Mouse (Mus musculus): Measurements from ENCODE around the gene Hrc.

DNA sequence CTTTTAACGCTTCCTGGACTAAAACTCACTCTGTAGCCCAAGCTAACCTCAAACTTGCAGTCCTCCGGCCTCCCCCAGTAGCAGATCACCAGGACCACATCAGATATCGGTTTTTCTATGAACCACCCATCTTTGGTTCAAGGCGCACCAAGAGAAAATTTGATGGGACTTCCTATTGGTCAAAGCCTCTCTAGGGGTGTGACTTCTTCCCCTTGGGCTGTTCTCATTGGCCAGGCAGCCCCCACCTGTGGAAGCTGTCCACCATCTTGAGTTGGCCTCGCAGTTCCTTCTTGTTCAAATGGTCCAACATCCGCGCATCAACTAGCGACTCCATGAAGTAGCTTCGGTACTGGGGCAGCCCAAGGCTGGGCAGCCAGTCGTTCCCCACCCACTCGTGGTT is 7.0 kb downstream of the Hrc start:
- no peak for TF ChIP-seq CTCF (IDR thresholded peaks at IDR 0.05; ENCODE audit: extremely low read depth, insufficient read depth, low read length)
- TF ChIP-seq POLR2A (IDR thresholded peaks at IDR 0.05; ENCODE audit: extremely low read depth, insufficient read depth, low read length): no peak
